Mouse (Mus musculus) B cell, adult 2 months (primary cell): Measurements from ENCODE around the gene Aldh16a1.
A peak's percentile ranks its signal among the peaks of the same experiment; 100 is the strongest.
"Not testable (repeated sequence)": the region's sequence is repeated elsewhere in the genome, so short reads cannot be mapped to it uniquely, and the experiment has no call there.

Experiments used
- DNase-seq, 2 experiments: peaks; one replicate each; pipeline ENCODE4 v3.0.0; 2022

Gene Aldh16a1

DNA sequence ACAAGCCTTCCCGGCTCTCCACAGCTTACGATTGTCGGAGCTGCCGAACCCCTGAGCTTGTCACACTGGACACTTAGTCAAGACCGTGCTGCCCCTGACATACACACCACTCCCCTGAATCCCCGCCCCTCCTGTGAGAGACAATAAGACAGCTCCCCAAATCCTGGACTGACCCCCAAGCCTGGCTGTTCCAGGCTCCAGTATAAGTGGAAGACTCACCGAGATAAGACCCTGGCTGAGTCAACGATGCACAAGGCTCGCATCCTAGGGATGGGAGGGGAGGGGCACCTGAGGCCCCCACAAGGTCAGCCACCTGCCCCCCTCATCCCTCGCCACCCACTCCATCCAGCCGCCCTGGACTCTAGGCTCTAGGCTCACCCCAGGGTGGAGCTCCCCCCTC is 22.5 kb downstream of the Aldh16a1 start:
- no peak for DNase-seq

DNA sequence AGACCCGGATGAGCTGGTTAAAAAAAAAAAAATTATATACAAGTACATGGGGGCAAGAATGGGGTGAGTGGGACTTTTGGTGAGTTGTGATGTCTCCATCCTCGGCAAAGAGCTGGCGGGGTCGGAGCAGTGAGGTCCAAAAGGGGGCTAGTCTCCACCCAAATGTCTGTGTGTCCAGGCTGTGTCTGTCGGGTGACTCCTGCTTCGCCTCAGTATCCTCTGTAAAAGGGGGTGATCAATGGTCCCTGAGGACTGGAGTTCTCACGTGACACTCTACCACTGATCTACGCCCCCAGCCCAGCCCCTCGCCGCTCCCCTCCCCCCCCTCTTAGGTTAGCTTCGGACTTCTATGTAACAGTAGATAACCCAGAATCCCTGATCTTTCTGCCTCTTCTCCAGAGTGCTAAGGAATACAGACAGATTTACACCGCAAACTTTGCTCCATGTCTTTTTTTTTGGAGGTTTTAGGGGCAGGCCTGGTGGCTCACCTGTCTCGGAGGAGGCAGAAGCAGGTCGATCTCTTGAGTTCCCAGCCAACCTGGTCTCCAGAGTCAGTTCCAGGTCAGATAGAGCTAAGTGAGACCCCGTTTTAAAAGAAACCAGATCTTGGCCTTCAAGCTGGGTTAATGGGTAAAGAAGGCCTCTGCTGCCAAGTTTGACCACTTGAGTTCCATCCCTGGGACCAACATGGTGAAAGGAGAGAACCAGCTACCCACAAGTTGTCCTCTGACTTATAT is 24.4 kb downstream of the Aldh16a1 start:
- DNase-seq, result no peak

DNA sequence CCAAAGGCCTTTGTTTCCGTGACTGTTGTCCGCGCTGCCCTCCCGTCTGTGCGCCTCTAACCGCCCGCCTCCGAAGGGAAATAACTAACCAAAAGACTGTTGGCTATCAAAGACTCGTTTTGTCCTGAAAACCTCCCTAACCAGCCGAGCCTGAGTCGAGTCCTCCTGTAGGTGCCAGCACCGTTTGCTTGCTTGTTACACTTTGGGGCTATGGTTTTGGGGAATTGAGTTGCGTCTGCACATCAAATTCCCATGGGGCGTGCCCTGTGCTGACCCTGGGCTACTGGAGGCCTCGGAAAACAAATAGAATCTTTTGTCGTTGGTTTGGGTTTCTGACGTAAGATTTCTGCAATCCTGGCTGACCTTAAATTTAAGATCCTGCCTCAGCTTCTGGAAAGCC is 25.1 kb downstream of the Aldh16a1 start:
- no peak for DNase-seq

DNA sequence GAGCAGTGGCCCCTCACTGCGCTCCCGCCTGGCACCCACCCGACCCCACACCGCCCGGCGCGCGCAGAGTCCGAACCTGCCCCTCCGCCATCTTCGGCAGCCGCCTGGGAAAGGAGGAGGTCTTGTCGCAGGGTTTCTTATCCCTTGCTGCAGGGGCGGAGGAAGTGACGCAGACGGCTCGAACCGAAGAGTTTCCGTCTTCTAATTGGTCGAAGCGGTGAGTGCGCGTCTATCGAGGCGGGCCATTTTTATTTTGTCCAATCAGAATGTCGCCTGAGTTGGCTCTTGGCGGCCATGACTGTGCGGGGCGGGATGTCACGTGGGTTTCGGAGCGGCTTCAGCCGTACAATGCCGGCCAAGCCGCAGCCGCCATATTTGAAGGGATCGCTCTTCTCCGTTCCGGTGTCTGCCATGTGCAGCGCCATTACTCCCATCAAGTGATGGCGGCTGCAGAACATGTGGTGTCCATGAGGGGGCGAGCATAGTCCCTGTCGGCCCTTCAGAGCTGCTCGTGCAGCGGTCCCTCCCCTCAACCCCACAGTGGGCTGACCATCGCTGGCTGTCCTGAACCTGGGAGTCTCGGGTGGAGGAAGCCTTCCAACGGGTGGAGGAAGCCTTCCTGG is 25.6 kb downstream of the Aldh16a1 start, which contains the start of gene Rpl13a:
TSS of gene Rpl13a (minus strand) at position 138 of the 623 bp plus-strand sequence.
- DNase-seq, result peak; percentile 97 to 98

DNA sequence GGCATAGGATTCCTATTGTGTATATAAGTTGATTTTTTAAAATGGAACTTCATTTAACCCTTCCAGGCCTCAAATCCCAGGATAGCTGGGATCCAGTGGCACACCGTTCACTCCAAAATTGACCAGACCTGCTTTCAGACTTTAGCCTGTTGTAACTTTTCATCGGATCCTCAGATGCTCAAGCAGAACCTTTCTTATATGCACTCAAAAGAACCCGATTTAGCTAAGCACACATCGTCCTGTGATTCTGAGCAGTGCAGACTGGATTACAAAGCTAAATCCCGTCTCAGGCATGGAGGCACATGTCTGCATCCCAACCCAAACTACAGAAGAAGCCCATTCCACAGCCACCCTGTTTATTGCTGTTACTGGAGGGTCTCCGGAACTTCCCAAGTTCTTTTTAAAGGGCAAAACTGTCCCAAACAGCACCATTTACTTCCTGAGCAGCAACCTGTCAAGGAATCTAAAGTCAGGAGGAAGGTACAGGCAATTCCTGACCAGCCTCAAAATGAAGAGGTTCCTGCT is 26.6 kb downstream of the Aldh16a1 start:
- DNase-seq, result no peak

DNA sequence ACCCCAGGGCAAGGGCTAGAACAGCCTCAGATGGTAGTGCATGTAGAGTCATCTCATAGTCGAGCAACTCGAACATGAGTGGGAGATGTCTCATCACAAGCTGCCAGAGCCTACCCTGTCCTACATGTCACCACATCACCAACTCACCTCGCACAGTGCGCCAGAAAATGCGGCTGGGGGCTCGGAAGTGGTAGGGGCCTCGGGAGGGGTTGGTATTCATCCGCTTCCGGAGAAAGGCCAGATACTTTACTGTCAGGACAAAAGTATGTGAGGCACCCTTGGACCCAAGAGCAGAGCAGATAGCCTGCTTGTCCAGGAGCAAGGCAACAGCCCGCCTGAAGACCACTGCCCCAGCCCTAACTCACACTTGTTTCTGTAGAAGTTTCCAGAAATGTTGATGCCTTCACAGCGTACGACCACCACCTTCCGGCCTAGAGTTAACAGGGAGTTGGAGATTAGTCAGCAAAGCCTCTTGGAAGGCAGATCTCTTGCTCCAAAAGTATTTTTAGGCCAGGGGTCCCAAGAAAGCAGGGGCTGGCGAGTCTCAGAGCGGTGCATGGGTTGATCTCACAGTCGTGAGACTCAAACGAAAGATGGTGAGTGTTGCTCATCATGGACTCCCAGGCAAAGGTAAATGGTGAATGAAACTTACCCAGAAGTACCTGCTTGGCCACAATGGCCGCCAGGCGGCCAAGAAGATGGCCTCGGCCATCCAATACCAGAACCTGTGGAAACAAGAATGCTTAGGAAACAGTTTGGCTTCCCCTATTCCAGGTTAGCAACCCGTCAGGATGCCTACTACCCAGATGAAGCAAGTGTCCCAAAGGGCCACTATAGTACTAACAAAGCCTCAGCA is 27.3 kb downstream of the Aldh16a1 start:
- peak; percentile 20 to 21 for DNase-seq

DNA sequence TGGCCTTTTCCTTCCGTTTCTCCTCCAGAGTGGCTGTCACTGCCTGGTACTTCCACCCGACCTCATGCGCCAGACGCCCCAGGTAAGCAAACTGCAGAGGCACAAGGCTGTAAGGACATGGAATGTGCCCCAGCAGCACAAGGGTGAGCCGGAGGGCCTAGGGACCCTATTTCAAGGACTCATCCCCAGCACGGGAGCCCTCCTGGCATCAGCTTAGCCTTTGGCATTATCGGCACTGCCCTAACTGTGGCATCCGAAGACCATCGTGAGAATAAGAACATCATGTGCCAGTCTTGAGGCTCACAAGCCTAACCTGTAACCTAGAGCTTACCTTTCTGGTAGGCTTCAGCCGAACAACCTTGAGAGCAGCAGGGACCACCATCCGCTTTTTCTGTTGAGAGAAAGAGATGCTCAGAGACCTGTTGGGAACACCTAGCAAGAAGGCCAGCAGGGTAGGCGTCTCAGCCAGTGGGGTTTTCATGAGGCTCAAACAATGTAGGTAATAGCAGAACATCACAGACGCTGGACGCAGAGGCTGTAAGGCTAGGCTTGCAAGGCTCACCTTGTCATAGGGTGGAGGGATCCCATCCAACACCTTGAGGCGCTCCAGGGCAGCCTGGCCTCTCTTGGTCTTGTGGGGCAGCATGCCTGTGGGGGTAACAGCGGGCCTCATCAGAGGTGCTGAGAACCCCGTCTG is 28.1 kb downstream of the Aldh16a1 start:
- no peak for DNase-seq

DNA sequence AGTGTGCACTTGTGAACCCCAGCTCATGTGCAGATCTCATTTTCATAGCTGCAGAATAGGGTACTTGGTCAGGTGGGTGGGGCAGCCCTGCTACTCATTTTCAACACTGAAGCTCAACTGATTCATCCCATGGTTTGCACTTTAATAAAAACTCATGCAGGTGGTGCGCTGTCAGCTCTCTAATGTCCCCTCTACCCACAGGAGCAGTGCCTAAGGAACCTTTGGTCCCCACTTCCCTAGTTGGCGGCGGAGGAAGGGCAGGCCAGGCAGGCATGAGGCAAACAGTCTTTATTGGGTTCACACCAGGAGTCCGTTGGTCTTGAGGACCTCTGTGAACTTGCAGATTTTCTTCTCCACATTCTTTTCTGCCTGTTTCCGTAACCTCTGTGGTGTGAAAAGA is 28.7 kb downstream of the Aldh16a1 start:
- not testable (repeated sequence) for DNase-seq

DNA sequence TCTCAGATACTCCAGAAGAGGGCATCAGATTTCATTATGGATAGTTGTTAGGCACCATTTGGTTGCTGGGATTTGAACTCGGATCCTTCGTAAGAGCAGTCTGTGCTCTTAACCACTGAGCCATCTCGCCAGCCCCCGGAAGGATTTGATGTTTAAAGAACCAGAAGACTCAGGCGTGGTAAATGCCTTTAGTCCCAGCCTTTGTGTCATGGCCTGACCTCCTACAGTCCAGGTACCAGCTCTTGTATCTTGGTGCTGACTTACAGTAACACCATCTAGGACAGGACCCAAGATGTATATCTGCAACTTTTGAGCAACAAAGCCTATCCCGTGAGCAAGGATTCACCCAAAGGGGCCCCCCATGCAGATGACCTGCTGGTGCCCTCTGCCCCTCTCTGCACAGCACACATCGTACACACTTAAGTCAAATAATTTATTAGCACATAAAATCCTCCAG is 29.2 kb downstream of the Aldh16a1 start:
- DNase-seq, result no peak

DNA sequence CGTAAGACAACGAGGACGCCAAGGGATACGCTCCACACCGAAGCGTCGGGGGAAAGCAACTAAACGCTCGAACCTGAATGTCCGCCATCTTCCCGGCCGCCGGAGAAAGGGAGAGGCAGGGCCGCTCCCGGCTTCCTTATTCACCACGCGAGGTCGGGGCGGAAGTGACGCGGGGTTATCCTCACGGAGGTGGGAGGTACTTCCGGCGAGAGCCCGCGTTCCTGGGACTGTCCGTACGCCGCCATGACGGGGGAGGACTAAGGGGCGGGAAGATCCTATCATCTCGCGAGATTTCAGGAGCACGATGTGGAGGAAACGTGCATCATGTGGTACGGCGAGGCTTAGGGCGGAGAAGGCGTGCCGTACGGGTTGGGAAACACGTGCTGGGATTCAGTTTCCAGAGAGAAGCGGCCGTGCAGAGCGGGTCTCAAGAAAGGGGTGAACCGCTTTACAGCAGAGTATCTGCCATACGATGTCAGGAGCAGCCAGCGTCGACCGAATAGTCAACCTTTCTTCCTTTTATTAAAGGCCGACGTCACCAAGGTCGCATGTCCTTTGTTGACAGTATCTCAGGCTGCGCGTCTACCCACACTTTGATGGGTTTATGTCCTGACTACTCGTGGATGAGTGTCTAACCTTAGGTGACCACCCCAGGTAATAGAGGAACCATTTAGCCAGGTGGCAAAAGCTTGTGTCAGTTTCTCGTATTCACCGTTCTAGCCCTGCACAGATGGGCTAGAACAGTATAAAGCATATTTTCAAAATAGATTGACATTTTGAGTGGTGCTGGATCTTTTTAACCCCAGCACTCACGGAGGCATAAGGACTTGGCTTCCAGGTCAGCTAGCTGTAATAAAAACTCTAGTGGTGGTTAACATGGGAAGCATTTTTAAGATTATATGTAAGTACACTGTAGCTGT is 29.9 kb downstream of the Aldh16a1 start, which contains the start of gene Rps11:
TSS of gene Rps11 (minus strand) at position 216 of the 920 bp plus-strand sequence.
- DNase-seq, result peak; percentile 98

DNA sequence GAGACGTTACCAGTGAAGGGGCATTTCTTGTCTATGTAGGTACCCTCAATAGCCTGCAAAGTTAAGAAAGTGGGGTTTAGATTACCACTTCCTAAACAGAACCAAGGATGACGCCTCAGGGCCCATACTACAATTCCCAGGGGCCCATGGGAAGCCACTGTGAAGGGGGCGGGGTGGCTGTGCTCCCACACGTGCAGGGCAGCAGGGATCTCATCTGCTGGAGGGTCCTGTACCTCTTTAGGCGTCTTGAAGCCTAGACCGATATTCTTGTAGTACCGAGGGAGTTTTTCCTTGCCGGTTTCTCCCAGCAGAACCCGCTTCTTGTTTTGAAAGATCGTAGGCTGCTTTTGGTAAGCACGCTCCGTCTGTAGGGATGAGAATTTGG is 31.2 kb downstream of the Aldh16a1 start:
- peak; percentile 61 to 64 for DNase-seq

DNA sequence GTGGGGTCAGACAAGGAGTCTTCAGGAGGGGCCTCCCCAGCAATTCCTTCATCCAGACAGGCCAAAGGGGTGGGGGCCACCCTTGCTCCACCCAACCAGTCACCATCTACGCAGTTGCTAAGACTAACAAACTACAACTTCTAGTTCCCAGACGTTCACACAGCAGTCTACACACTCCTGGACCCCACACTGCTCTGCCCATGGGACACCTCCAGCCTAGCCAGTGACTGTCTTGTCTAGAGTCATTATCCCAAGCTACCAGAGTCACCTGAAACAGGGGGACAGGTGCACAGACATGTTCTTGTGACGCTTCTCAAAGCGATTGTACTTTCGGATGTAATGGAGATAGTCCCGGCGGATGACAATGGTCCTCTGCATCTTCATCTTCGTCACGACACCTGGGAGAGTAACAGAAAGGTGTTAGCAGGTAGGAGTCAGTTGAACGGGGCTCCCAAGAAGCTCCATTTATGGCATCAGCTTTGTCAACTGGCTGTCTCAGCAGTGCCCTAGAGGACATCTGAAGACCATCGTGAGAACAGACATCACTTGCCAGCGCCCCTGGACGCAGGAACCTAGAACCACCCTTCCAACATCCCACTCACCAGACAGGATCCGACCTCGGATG is 31.7 kb downstream of the Aldh16a1 start:
- peak in 1 of 2 experiments; percentile 23 for DNase-seq

DNA sequence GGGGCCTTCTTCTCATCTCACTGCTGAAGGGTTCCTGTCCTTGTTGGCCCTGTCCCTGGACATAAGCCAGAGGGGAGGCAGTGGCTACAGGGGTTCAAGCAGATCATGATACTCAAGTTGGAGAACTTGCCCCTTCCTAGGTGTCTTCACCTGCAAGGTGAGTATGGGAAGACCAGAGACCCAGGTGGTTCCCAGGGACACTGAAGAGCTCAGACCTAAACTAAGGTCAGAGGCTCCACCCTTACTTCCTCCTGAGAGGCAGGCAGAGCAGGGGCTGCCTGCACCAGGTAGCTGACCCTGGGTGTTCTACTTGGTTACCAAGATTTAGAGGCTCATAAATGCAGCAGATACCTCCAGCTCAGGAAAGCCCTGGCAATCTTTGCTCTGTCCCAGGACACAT is 32.4 kb downstream of the Aldh16a1 start:
- DNase-seq, result no peak

DNA sequence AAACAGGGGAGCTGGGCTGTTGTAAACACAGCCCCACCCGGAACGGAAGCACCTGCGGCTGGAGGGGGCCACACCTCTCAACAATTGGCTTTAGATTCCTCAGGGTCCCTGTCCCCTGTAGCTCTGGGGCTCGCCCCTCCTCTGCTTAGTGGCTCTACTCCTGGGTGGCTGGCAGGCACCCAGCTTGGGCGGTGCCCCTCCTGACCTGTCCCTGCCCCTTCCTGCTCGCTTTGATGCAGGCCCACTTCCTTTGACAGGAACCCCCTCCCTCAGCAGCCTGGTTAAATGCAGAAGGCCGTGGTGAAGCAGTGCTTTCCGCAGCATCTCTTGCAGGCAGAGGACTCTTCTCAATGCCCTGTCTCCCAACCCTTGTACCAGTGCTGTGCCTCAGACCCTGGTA is 33.0 kb downstream of the Aldh16a1 start:
- DNase-seq, result peak; percentile 71 to 72

DNA sequence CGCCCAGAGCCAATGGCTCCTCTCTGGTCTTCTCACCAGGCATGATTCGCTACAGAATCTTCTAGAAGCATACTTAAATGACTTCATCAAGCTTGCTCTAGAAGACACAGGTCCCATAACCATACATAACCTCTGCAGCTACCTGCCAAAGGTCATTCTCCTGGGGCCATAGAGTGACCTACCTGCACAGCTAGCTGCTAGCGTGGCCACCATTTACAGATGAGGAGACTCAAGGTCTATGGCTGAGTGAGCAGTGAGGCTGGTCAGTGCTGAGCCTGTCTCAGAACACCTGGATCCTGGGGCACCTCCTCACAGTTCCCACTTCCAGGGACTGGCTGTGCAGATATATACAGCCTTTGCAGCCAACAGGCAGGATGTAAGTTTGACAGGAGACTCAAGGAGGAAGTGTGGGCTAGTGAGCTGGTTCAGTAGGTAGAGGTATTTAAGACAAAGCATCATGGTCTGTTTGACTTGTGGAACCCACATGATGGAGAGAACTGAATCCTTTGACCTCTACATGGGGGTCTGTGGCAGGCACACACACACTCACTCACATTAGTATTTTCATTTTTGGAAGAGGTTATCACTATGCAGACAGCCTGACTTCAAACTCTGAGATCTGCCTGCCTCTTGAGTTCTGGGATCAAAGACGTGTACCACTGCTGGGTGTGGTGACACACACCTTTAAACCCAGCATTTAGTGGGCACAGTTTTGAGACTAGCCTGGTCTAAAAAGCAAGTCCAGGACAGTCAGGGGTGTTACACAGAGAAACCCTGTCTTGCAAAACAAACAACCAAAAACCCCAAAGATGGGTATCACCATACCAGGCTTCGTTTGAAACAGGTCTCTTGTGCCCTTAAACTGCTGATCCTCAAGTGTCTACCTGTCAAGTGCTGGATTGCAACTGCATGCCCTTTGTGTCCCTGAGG is 34.3 kb downstream of the Aldh16a1 start:
- DNase-seq, result peak; percentile 34 to 35

DNA sequence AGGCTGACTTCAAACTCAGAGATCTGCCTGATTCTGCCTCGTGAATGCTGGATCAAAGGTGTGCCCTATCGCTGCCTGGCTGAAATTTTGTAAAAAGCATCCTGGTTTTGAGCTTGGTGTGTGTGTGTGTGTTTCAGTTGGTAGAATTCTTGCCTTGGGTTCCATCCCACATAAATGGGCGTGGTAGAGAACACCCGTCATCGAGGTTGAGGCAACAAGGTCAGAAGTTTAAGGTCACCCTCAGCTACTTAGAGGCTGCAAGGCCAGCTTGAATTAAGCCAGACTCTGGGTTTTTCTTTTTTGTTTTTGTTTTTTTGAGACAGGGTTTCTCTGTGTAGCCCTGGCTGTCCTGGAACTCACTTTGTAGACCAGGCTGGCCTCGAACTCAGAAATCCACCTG is 36.0 kb downstream of the Aldh16a1 start:
- DNase-seq, result no peak

DNA sequence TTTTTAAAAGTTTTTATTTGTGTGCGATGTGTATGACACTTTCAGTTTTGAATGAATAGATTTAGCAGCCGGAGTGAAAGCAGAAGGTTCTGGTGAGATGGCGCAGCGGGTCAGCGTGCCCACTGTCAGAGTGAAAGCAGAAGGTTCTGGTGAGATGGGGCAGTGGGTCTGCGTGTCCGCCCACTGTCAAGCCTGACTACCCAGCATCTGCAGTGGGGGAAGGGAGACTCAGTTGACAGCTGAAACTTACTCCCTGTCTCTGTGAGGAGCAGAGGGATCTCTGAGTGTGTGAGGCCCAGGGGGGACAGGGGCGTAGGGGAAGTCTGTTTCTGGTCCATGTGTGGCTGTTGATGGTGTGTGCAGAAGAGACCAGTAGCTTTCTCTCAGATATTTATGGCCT is 36.8 kb downstream of the Aldh16a1 start:
- DNase-seq, result peak; percentile 33 to 34

DNA sequence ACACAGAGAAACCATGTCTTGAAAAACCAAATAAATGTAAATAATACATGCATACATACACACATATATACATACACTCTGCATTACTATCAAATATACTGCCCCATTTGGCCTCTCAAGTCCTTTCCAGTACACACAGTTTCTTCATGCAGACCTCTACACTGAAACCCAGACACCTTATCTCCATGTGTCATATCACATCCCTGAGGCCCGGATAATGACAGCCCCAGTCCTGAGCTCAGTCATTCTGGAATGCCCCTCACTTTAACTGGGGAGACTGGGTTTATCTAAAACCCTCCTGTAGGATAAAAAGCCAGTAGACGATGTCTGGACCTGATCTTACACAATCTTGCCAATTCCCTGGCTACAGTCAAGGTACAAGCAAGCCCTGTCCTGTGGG is 40.9 kb downstream of the Aldh16a1 start:
- DNase-seq, result no peak

DNA sequence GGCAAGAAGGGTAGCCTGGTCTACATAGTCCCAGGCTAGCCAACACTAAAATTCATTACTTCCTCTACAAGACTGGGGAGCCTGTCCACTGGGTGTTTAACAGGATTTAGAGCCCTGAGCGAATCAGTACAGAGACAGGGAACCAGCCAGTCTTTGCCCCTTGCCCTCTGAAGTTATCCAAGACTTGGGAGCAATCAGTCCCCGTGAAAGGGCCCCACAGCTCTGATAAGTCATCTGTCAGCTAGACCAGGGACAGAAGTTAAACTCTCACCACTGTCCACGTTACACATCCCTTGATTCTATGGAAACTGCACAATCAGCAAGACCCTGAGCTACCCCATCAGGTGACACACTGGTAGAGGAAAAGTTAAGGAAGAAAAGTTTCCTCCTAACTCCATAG is 41.9 kb downstream of the Aldh16a1 start:
- DNase-seq, result no peak

DNA sequence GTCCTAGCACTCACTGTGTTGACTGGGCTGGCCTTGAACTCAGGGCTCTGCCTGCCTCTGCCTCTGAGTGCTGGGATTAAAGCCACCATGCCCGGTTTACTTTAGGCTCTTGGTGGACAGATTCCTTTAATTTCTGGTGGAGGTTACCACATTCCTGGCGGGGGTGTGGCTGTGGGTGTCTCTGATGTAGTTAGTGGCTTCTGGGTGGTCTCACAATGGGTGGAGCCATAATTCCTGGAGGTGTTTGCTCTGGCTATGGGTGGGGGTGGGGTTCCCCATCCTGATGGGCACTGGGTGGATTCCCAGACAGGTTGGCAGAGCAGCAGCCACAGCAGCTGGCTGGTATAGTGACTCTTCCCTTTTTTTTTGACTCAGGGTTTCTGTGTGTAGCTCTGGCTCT is 42.4 kb downstream of the Aldh16a1 start:
- no peak for DNase-seq
